Mouse (Mus musculus): ENCODE results near the gene LTO1. TPM values are rescaled to one million over a fixed set of nuclear protein-coding genes. Genes with fewer than 3 reads are reported as not detected.

The LTO1 gene
- polyA plus RNA-seq (2014; fragmentation: Illumina TruSeq; extraction: RNeasy Lipid Tissue Mini Kit (QIAGEN cat#74804); ENCODE audit: low read depth, low replicate concordance), result 5.3 TPM

GRCm38 (mm10) chr7:144914948-144915750, at the start of gene LTO1:
Gene LTO1 (plus strand): TSS chr7:144915100.

GRCm38 (mm10) chr7:144896294-144897218, 18.3 kb upstream of the LTO1 start, which contains the start of gene Fgf15:
Gene Fgf15 (plus strand): TSS chr7:144896531.

GRCm38 (mm10) chr7:144939344-144940002, 24.6 kb downstream of the LTO1 start, which contains the start of gene Ccnd1:
Gene Ccnd1 (minus strand): TSS chr7:144939925.

Other genes with a start within 250 kb of the LTO1 start
- 2.3 TPM for gene Ano1, start 163.1 kb upstream of the LTO1 start, polyA plus RNA-seq (2014; fragmentation: Illumina TruSeq; extraction: RNeasy Lipid Tissue Mini Kit (QIAGEN cat#74804); ENCODE audit: low read depth, low replicate concordance)
- gene Fgf3, start 77.0 kb upstream of the LTO1 start, polyA plus RNA-seq (2014; fragmentation: Illumina TruSeq; extraction: RNeasy Lipid Tissue Mini Kit (QIAGEN cat#74804); ENCODE audit: low read depth, low replicate concordance), result not detected
- gene Fgf4, start 67.7 kb upstream of the LTO1 start, polyA plus RNA-seq (2014; fragmentation: Illumina TruSeq; extraction: RNeasy Lipid Tissue Mini Kit (QIAGEN cat#74804); ENCODE audit: low read depth, low replicate concordance), result not detected
- not detected for gene Fgf15, start 18.6 kb upstream of the LTO1 start, polyA plus RNA-seq (2014; fragmentation: Illumina TruSeq; extraction: RNeasy Lipid Tissue Mini Kit (QIAGEN cat#74804); ENCODE audit: low read depth, low replicate concordance)
- gene Ccnd1, start 24.8 kb downstream of the LTO1 start, polyA plus RNA-seq (2014; fragmentation: Illumina TruSeq; extraction: RNeasy Lipid Tissue Mini Kit (QIAGEN cat#74804); ENCODE audit: low read depth, low replicate concordance), result 55.3 TPM

All from kidney, adult 10 weeks (tissue).